Mouse (Mus musculus) embryonic facial prominence, embryonic 10.5 days (tissue): Measurements from ENCODE around the gene Lmbrd1. TPM values are rescaled to one million over a fixed set of nuclear protein-coding genes. Genes with fewer than 3 reads are reported as not detected.
"Not testable (repeated sequence)": the region's sequence is repeated elsewhere in the genome, so short reads cannot be mapped to it uniquely, and the experiment has no call there.

ENCODE experiments used
- DNase-seq: peaks from one replicate; pipeline ENCODE4 v3.0.0-alpha.2; 2017; ENCODE audit warnings: low spot score
- H3K27ac ChIP-seq: fragments of 300-500 bp; sonication (generic); replicated peaks from 2 replicates; pipeline ENCODE4 v1.5.1; 2016; ENCODE audit warnings: mild to moderate bottlenecking
- H3K27me3 ChIP-seq: fragments of 300-500 bp; sonication (generic); replicated peaks from 2 replicates; pipeline ENCODE4 v1.6.1; 2016; ENCODE audit warnings: low read depth, mild to moderate bottlenecking; ENCODE audit not compliant: poor library complexity, severe bottlenecking
- H3K36me3 ChIP-seq: fragments of 300-500 bp; sonication (generic); replicated peaks from 2 replicates; pipeline ENCODE4 v1.6.1; 2016; ENCODE audit warnings: mild to moderate bottlenecking, moderate library complexity
- H3K4me1 ChIP-seq: fragments of 300-500 bp; sonication (generic); 2 replicates; pipeline ENCODE4 v1.6.1; 2016
- H3K4me3 ChIP-seq: fragments of 300-500 bp; sonication (generic); 2 replicates; pipeline ENCODE4 v1.5.1; 2016; ENCODE audit warnings: mild to moderate bottlenecking, moderate library complexity
- H3K9me3 ChIP-seq: fragments of 300-500 bp; sonication (generic); 2 replicates; pipeline ENCODE4 v1.6.1; 2016; ENCODE audit warnings: mild to moderate bottlenecking
- WGBS: fragments of 180-500 bp; shearing (Covaris S2); methylation state at CpG from one replicate; pipeline ENCODE4 v1.1.7; 2016; 5-methylcytosine and 5-hydroxymethylcytosine counted together
- polyA plus RNA-seq: library from polyadenylated mRNA; unstranded; fragments of >200 nt; fragmentation: Nextera tagmentation; extraction: Ambion mirVana; gene quantifications from 2 replicates; pipeline ENCODE4 v1.2.1, GENCODE M21; 2016

Lmbrd1 gene
- polyA plus RNA-seq: 21.2 and 21.3 TPM in 2 replicates

DNA sequence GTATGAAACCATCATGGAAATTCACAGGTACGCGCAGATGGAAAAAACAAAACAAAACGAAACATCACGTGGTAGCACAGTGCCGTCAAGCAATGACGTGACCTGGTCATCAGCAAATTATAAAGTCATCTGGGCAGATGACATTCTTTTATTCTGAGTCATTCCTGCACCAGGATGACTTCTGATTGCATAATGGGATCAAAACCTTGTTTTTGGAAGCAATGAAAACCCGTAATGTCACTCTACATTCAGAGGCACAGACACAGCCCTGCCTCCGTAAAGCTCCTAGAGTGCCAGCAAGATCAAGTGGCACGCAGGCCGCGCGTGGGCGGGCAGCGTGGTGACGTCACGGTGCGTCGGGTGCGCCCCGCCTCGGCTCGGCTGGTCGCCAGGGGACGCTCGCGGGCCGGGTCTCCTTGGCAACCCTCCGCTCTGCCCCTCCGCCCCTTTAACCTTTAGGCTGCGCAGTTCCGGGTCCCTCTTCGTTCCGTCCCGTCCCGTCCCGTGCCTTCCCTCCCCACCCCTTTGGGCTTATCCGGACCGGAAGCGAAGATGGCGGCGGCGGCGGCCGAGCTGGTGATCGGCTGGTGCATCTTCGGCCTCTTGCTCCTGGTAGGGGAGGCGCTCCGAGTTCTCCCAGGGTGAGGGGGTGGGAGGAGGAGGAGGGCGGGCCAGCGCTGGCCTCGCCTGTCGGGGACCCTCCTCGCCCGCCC, at the start of gene Lmbrd1:
Gene Lmbrd1, plus strand, starts transcription at position 426 of the 713 bp plus-strand sequence.
- H3K4me1 ChIP-seq: peaks cover 8% of the 10 kb centered on the region
- H3K36me3 ChIP-seq: no peaks in the 10 kb centered on the region
- 3% methylated on average over 54 of the region's 54 CpGs for WGBS
- peak within 1 kb of the TSS; percentile 83 for H3K4me3 ChIP-seq
- no peaks in the 10 kb centered on the region for H3K9me3 ChIP-seq
- peak; percentile 96 for DNase-seq
- peak within 1 kb of the TSS; percentile 93 for H3K27ac ChIP-seq
- no peaks in the 10 kb centered on the region for H3K27me3 ChIP-seq

GRCm38 (mm10) chr1:24633553-24634132, 44.8 kb upstream of the Lmbrd1 start:
- WGBS: 41% methylated on average over 14 of the region's 14 CpGs
- H3K27ac ChIP-seq: no peak overlapping the region
- H3K4me3 ChIP-seq: no peak overlapping the region
- peak; percentile 16 for DNase-seq
- no peaks in the 10 kb centered on the region for H3K36me3 ChIP-seq
- no peaks in the 10 kb centered on the region for H3K9me3 ChIP-seq
- no peaks in the 10 kb centered on the region for H3K27me3 ChIP-seq
- H3K4me1 ChIP-seq: no peaks in the 10 kb centered on the region

DNA sequence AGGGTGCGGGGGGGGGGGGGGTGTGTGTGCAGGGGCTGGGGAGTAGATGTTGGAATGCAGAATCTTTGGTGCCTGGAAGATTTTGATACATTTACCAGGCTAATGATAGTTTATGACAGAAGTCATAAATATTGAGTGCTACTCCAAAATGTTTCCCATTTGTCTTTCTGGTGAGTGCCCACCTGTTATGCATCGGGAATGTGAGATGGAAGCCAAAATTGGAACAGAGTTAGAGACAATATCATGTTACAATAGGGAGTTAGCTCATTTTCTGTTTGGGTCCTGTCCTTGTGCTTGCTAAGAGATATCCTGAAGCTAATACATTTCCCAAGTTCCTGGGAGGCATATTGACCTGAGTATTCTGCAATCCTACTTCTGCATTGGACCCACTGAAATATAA, 28.3 kb upstream of the Lmbrd1 start:
- Histone ChIP-seq H3K27me3 (no peaks in the 10 kb centered on the region), H3K36me3 (no peaks in the 10 kb centered on the region), H3K27ac (no peak overlapping the region), H3K4me1 (no peaks in the 10 kb centered on the region), H3K9me3 (no peaks in the 10 kb centered on the region), H3K4me3 (no peak overlapping the region)
- DNase-seq: no peak
- 58% methylated on average over 2 of the region's 2 CpGs for WGBS

DNA sequence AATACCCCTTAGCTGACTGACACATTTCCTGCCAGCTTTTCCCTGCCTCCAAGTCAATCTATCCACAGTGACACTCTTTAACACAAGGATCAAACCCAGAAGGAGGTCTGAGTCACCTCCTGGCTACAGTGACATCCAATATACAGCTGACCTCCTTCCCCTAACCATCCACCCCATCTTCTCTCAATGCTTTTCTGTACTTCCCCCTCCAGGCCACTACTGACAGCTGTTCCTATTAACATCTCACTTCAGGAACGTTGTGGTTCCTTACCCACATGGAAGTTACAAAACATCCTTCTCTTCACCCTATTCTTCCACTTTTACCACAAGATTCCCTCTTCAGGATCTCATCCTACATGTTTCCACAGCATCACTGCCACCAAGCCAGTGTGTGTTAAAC, 18.5 kb upstream of the Lmbrd1 start:
- no peak overlapping the region for H3K4me3 ChIP-seq

GRCm38 (mm10) chr1:24660662-24661061, 17.8 kb upstream of the Lmbrd1 start:
- not testable (repeated sequence) for H3K27me3 ChIP-seq, H3K36me3 ChIP-seq, H3K4me1 ChIP-seq, H3K27ac ChIP-seq, H3K9me3 ChIP-seq, H3K4me3 ChIP-seq, DNase-seq

More for the DNA sequence above, 18.5 kb upstream of the Lmbrd1 start:
- DNase-seq: no peak
- Histone ChIP-seq H3K36me3 (no peaks in the 10 kb centered on the region), H3K27me3 (no peaks in the 10 kb centered on the region), H3K4me1 (no peaks in the 10 kb centered on the region), H3K27ac (no peak overlapping the region), H3K9me3 (peaks cover 3% of the 10 kb centered on the region; the same call in 1 of the 2 replicates)
- 63% methylated on average over 1 of the region's 1 CpGs for WGBS

- no peaks in the 10 kb centered on the region for H3K27me3 ChIP-seq
- H3K4me3 ChIP-seq: no peak overlapping the region
- no peaks in the 10 kb centered on the region for H3K36me3 ChIP-seq
- no peaks in the 10 kb centered on the region for H3K4me1 ChIP-seq
- 91% methylated on average over 3 of the region's 3 CpGs for WGBS
- H3K27ac ChIP-seq: no peak overlapping the region
- H3K9me3 ChIP-seq: peaks cover 3% of the 10 kb centered on the region; the same call in 1 of the 2 replicates
- no peak for DNase-seq
Measured at GRCm38 (mm10) chr1:24661551-24661950, 16.9 kb upstream of the Lmbrd1 start.

DNA sequence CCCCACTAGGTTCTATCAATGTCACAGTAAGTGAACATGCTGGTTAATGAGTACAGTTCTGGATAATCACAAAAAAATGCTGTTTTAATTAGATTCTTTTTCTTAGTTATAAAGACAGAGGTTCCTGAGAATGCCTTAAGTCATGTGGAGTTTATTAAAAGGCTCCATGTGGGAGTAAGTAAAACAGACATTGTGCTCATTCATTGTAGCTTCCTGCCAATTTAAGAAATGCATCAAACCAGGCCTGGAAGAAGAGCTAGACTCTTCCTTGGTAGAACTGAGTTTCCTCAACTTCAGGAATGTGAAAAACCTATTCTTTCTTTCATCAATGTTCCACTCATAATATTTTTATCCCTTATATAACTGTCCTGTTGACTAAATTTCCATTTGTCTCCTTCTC, 14.3 kb upstream of the Lmbrd1 start:
- Histone ChIP-seq H3K4me1 (no peaks in the 10 kb centered on the region), H3K27ac (no peak overlapping the region), H3K27me3 (no peaks in the 10 kb centered on the region), H3K36me3 (no peaks in the 10 kb centered on the region), H3K9me3 (peaks cover 3% of the 10 kb centered on the region; the same call in 1 of the 2 replicates), H3K4me3 (no peak overlapping the region)
- no peak for DNase-seq

GRCm38 (mm10) chr1:24673231-24673630, 5.2 kb upstream of the Lmbrd1 start:
- DNase-seq: no peak
- H3K27ac ChIP-seq: no peak overlapping the region
- no peaks in the 10 kb centered on the region for H3K27me3 ChIP-seq
- no peak overlapping the region for H3K4me3 ChIP-seq
- no peaks in the 10 kb centered on the region for H3K36me3 ChIP-seq
- H3K9me3 ChIP-seq: no peaks in the 10 kb centered on the region
- no peaks in the 10 kb centered on the region for H3K4me1 ChIP-seq
- 83% methylated on average over 3 of the region's 3 CpGs for WGBS

DNA sequence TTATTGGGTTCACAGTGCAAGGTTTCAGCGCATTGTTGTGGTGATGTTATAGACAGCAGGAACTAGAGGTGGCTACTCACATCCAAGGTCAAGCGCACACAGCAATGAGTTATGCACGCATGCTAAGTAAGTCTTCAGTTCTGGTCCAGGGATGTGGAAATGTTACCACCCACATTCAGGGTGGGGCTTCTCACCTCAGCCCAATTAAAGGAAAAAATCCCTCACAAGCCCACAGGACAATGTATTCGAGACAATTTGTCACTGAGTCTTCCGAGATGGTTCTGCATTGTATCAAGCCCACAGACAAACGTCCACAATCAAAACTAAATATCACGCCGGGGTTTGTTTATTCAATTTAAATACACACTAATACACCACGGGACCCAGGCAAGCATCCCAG, 724 bp upstream of the Lmbrd1 start:
- Histone ChIP-seq H3K27me3 (no peaks in the 10 kb centered on the region), H3K27ac (no peak overlapping the region; the same call in 1 of the 2 replicates), H3K4me3 (peak overlapping the region; percentile 83), H3K36me3 (no peaks in the 10 kb centered on the region), H3K4me1 (peaks cover 8% of the 10 kb centered on the region), H3K9me3 (no peaks in the 10 kb centered on the region)
- no peak for DNase-seq
- 84% methylated on average over 9 of the region's 9 CpGs for WGBS

GRCm38 (mm10) chr1:24679071-24679470, 641 bp downstream of the Lmbrd1 start:
- Histone ChIP-seq H3K4me3 (peak overlapping the region; percentile 83), H3K36me3 (no peaks in the 10 kb centered on the region), H3K27me3 (no peaks in the 10 kb centered on the region), H3K4me1 (peaks cover 8% of the 10 kb centered on the region), H3K27ac (peak overlapping the region; percentile 93), H3K9me3 (no peaks in the 10 kb centered on the region)
- WGBS: 2% methylated on average over 13 of the region's 13 CpGs
- no peak for DNase-seq

DNA sequence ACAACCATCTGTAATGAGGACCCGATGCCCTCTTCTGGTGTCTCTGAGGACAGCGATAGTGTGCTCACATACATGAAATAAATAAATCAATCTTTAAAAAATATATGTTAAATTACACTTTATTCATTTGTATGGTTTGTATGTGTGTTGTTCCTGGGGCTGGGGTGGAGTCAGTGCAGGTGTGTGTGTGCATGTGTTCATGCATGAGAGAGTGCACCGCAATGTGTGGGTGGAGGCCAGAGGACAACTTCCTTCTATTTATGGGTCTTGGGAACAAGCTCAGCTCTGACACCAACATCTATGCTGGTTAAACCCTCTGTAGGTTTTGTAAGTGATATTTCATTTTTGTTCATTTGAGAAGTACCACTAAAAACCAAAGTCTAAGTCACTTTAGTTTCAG, 2.6 kb downstream of the Lmbrd1 start:
- Histone ChIP-seq H3K9me3 (no peaks in the 10 kb centered on the region), H3K4me3 (no peak overlapping the region), H3K36me3 (peaks cover 8% of the 10 kb centered on the region), H3K27ac (no peak overlapping the region), H3K4me1 (peaks cover 8% of the 10 kb centered on the region), H3K27me3 (no peaks in the 10 kb centered on the region)
- WGBS: 97% methylated on average over 3 of the region's 3 CpGs
- DNase-seq: no peak

DNA sequence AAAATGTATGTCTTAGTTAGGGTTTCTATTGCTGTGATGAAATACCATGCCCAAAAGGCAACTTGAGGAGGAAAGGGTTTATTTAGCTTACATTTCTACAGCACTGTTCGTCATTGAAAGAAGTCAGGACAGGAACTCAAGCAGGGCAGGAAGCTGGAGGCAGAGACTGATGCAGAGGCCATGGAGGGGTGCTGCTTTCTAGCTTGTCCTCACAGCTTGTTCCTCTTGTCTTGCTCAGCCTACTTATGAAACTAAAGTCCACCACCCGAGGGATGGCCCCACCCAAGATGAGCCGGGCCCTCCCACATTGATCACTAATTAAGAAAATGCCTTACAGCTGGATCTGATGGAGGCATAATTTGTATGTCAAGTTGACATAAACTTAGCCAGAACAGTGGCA, 3.5 kb downstream of the Lmbrd1 start:
- Histone ChIP-seq H3K4me3 (no peak overlapping the region), H3K9me3 (no peaks in the 10 kb centered on the region), H3K27ac (no peak overlapping the region), H3K36me3 (peaks cover 12% of the 10 kb centered on the region), H3K4me1 (peaks cover 8% of the 10 kb centered on the region), H3K27me3 (no peaks in the 10 kb centered on the region)
- no peak for DNase-seq
- WGBS: 72% methylated on average over 3 of the region's 3 CpGs

GRCm38 (mm10) chr1:24683947-24684346, 5.5 kb downstream of the Lmbrd1 start:
- H3K27me3 ChIP-seq: no peaks in the 10 kb centered on the region

More at GRCm38 (mm10) chr1:24683947-24684346, 5.5 kb downstream of the Lmbrd1 start:
- 80% methylated on average over 1 of the region's 1 CpGs for WGBS
- H3K9me3 ChIP-seq: no peaks in the 10 kb centered on the region
- peak; percentile 29 for DNase-seq
- H3K4me3 ChIP-seq: no peak overlapping the region
- H3K27ac ChIP-seq: no peak overlapping the region
- peaks cover 25% of the 10 kb centered on the region for H3K36me3 ChIP-seq
- H3K4me1 ChIP-seq: peaks cover 8% of the 10 kb centered on the region
